Mouse (Mus musculus) hindbrain, embryonic 14.5 days (tissue): ENCODE results near the gene Gm5615. TPM values are rescaled to one million over a fixed set of nuclear protein-coding genes. Genes with fewer than 3 reads are reported as not detected.

Experiments used
- ATAC-seq: fragments of 200-750 bp; cut with Nextera tagmentation; 2 replicates; pipeline ENCODE4 v1.8.0; 2017; ENCODE audit warnings: moderate number of reproducible peaks, mild to moderate bottlenecking, moderate TSS enrichment, moderate library complexity; ENCODE audit not compliant: low FRiP score
- DNase-seq: peaks from one replicate; pipeline ENCODE4 v3.0.0-alpha.2; 2015; ENCODE audit warnings: low spot score
- H3K27ac ChIP-seq: fragments of 300-500 bp; sonication (generic); 2 replicates; pipeline ENCODE4 v1.5.1; 2014; ENCODE audit warnings: mild to moderate bottlenecking, moderate library complexity
- H3K27me3 ChIP-seq: fragments of 300-500 bp; sonication (generic); 2 replicates; pipeline ENCODE4 v1.6.1; 2014; ENCODE audit warnings: mild to moderate bottlenecking, low read length, mixed read lengths; ENCODE audit not compliant: control insufficient read depth, insufficient read depth
- H3K36me3 ChIP-seq: fragments of 300-500 bp; sonication (generic); replicated peaks from 2 replicates; pipeline ENCODE4 v1.6.1; 2014; ENCODE audit not compliant: control insufficient read depth, insufficient read depth
- H3K4me1 ChIP-seq: fragments of 300-500 bp; sonication (generic); replicated peaks from 2 replicates; pipeline ENCODE4 v1.6.1; 2014; ENCODE audit warnings: antibody characterized with exemption, low read length, mixed read lengths; ENCODE audit not compliant: control insufficient read depth, insufficient read depth
- H3K4me2 ChIP-seq: fragments of 300-500 bp; sonication (generic); replicated peaks from 2 replicates; pipeline ENCODE4 v1.6.1; 2014; ENCODE audit warnings: mild to moderate bottlenecking, moderate library complexity
- H3K4me3 ChIP-seq: fragments of 300-500 bp; sonication (generic); replicated peaks from 2 replicates; pipeline ENCODE4 v1.5.1; 2014; ENCODE audit warnings: mild to moderate bottlenecking, low read length
- H3K9ac ChIP-seq: fragments of 300-500 bp; sonication (generic); 2 replicates; pipeline ENCODE4 v1.6.1; 2014
- H3K9me3 ChIP-seq: fragments of 300-500 bp; sonication (generic); 2 replicates; pipeline ENCODE4 v1.6.1; 2016; ENCODE audit warnings: low read length; ENCODE audit not compliant: control insufficient read depth
- WGBS: fragments of 180-500 bp; shearing (Covaris S2); extraction: QIAGEN DNeasy Blood & Tissue Kit; methylation state at CpG from one replicate; pipeline ENCODE4 v1.1.7; 2014; 5-methylcytosine and 5-hydroxymethylcytosine counted together
- polyA plus RNA-seq: library from polyadenylated mRNA; unstranded; fragments of >200 nt; fragmentation: Nextera tagmentation; extraction: Ambion mirVana; gene quantifications from 2 replicates; pipeline ENCODE4 v1.2.1, GENCODE M21; 2014

The Gm5615 gene
- polyA plus RNA-seq: not detected in 2 replicates

- 93% methylated on average over 2 of the region's 2 CpGs for WGBS
- no peak within 1 kb of the TSS for H3K4me3 ChIP-seq
- H3K27me3 ChIP-seq: no peaks in the 10 kb centered on the region
- H3K36me3 ChIP-seq: no peaks in the 10 kb centered on the region
- no peak within 1 kb of the TSS for H3K4me2 ChIP-seq
- no peak within 1 kb of the TSS for H3K9ac ChIP-seq
- no peak for DNase-seq
- no peak within 1 kb of the TSS for H3K27ac ChIP-seq
- 0 out of 2 replicates have a peak, but pooled peaks cover 4% of the 10 kb centered on the region for H3K9me3 ChIP-seq
- ATAC-seq: no peak
- no peaks in the 10 kb centered on the region for H3K4me1 ChIP-seq
These were observed at the start of gene Gm5615 for GRCm38 (mm10) chr9:36541863-36542262. Gm5615 (minus strand) TSS chr9:36541963.

DNA sequence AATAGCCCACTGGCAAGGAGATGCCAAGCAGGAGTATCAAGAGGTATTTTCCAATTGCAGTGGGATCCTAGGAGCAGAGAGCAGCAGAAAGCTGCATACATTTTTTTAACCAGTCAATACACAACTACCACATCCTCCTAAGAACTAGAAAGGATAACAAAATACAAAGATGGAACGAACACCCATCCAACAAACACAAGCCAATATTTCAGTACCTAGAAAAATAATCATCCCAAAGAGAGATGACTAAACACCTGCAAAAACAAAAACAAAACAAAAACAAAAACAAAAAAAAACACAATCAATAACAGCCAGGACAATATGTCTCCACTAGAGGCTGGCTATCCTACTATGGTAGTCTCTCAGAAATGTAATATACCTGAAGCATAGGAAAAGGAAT lies 40.8 kb upstream of the Gm5615 start, which contains the start of gene Gm17689:
Gm17689 (minus strand) TSS at position 101 of the 400 bp plus-strand sequence.
- DNase-seq: no peak
- Histone ChIP-seq H3K36me3 (no peaks in the 10 kb centered on the region), H3K9ac (no peak within 1 kb of the TSS), H3K4me3 (no peak within 1 kb of the TSS), H3K27ac (no peak within 1 kb of the TSS), H3K4me2 (no peak within 1 kb of the TSS), H3K27me3 (no peaks in the 10 kb centered on the region), H3K9me3 (0 out of 2 replicates have a peak, but pooled peaks cover 7% of the 10 kb centered on the region), H3K4me1 (no peaks in the 10 kb centered on the region)
- no peak for ATAC-seq
- WGBS: 69% methylated on average over 1 of the region's 1 CpGs

DNA sequence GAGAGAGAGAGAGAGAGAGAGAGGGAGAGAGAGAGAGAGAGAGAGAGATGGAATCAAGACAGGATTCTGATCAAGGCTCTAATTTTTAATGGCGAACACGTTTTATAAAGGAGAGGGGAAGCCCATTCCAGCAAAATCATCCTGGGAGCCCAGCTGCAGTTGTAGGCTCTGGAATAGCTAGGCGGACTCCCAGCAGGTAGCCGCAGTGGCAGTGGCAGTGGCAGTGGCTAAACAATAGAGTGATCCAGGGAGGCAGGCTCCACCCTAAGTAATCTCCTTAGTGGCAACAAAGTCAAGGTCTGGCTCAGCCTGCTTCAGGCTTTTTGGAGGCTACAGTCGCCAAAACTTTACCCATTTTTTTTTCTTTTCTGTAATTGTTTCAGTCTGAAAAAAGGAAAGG lies 37.6 kb downstream of the Gm5615 start:
- H3K27me3 ChIP-seq: no peaks in the 10 kb centered on the region
- H3K4me3 ChIP-seq: no peak overlapping the region
- DNase-seq (no peak), ATAC-seq (no peak)
- peaks cover 39% of the 10 kb centered on the region for H3K9me3 ChIP-seq
- H3K4me1 ChIP-seq: no peaks in the 10 kb centered on the region
- WGBS: 81% methylated on average over 5 of the region's 5 CpGs
- no peak overlapping the region for H3K27ac ChIP-seq
- no peaks in the 10 kb centered on the region for H3K36me3 ChIP-seq
- no peak overlapping the region for H3K4me2 ChIP-seq
- H3K9ac ChIP-seq: no peak overlapping the region

- 57% methylated on average over 1 of the region's 1 CpGs for WGBS
- H3K9ac ChIP-seq: no peak overlapping the region
- H3K4me1 ChIP-seq: no peaks in the 10 kb centered on the region
- DNase-seq: no peak
- no peak overlapping the region for H3K27ac ChIP-seq
- H3K36me3 ChIP-seq: no peaks in the 10 kb centered on the region
- H3K9me3 ChIP-seq: peaks cover 11% of the 10 kb centered on the region; the same call in 1 of the 2 replicates
- no peaks in the 10 kb centered on the region for H3K27me3 ChIP-seq
- H3K4me2 ChIP-seq: no peak overlapping the region
- H3K4me3 ChIP-seq: no peak overlapping the region
- ATAC-seq: no peak
These were observed 45.9 kb downstream of the Gm5615 start for GRCm38 (mm10) chr9:36495824-36496223.

DNA sequence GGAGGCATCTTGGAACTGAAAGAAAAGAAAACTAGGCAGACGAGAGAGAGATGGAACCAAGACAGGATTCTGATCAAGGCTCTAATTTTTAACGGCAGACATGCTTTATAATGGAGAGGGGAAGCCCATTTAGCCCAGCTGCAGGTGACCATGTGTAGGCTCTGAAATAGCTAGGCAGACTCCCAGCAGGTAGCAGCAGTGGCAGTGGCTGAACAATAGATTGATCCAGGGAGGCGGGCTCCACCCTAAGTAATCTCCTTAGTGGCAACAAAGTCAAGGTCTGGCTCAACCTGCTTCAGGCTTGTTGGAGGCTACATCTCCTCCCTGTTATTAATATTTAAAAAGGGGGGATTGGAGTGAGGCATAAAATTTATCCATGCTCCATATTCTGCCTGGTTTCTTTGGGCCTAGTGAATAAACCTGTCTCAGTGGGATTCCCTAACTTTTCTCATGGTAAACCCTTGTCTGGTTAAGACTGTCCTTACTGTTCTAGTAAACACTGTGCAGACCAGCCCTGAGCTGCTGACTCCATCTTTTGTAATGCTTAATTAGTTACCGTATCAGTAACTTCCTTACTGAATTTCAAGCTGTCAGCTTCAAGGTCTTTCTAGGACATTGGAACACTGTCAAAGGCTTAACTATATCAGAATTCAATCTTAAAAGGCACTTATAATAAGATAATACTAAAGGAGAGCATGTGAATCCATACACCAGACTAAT lies 47.1 kb downstream of the Gm5615 start:
- H3K9ac ChIP-seq: no peak overlapping the region
- H3K27me3 ChIP-seq: no peaks in the 10 kb centered on the region
- no peak overlapping the region for H3K27ac ChIP-seq
- H3K4me2 ChIP-seq: no peak overlapping the region
- WGBS: 91% methylated on average over 4 of the region's 4 CpGs
- H3K9me3 ChIP-seq: peaks cover 11% of the 10 kb centered on the region; the same call in 1 of the 2 replicates
- DNase-seq: no peak
- H3K4me1 ChIP-seq: no peaks in the 10 kb centered on the region
- ATAC-seq: no peak
- no peaks in the 10 kb centered on the region for H3K36me3 ChIP-seq
- H3K4me3 ChIP-seq: no peak overlapping the region

Other genes with a start within 250 kb of the Gm5615 start
- not detected in 2 replicates for gene Gm7257, start 110.1 kb downstream of the Gm5615 start, polyA plus RNA-seq
- gene Gm9513, start 66.3 kb downstream of the Gm5615 start, polyA plus RNA-seq: not detected in 2 replicates
- not detected in 2 replicates for gene Gm17689, start 40.7 kb upstream of the Gm5615 start, polyA plus RNA-seq
- gene A630095E13Rik, start 101.4 kb upstream of the Gm5615 start, polyA plus RNA-seq: not detected in 2 replicates
- gene Acrv1, start 151.3 kb upstream of the Gm5615 start, polyA plus RNA-seq: not detected in 2 replicates
- 8.8 and 9.2 TPM in 2 replicates for gene Chek1, start 185.1 kb upstream of the Gm5615 start, polyA plus RNA-seq
- 79.8 and 95.3 TPM in 2 replicates for gene Stt3a, start 225.7 kb upstream of the Gm5615 start, polyA plus RNA-seq